Mouse (Mus musculus) myocyte (in vitro differentiated cells): ENCODE data around the gene Tdrd5. TPM values are rescaled to one million over a fixed set of nuclear protein-coding genes. Genes with fewer than 3 reads are reported as not detected.

ENCODE experiments used
- H3K27me3 ChIP-seq: one replicate; pipeline ENCODE4 v1.6.1; 2011; ENCODE audit not compliant: control insufficient read depth, insufficient read depth, insufficient read length
- H3K36me3 ChIP-seq: one replicate; pipeline ENCODE4 v1.6.1; 2011; ENCODE audit not compliant: control insufficient read depth, insufficient read depth
- H3K4me2 ChIP-seq: one replicate; pipeline ENCODE4 v1.6.1; 2011; ENCODE audit warnings: low read depth, control low read depth
- H3K4me3 ChIP-seq: one replicate; pipeline ENCODE4 v1.5.1; 2011; ENCODE audit warnings: mild to moderate bottlenecking, control low read depth, moderate library complexity
- H3K79me2 ChIP-seq: one replicate; pipeline ENCODE4 v1.6.1; 2011; ENCODE audit not compliant: control insufficient read depth, insufficient read depth
- H3ac ChIP-seq: one replicate; pipeline ENCODE4 v1.6.1; 2011; ENCODE audit not compliant: control insufficient read depth, insufficient read length
- CEBPB ChIP-seq: IDR thresholded peaks from 2 replicates; pipeline ENCODE4 v1.6.1; 2011; ENCODE audit warnings: mild to moderate bottlenecking, moderate library complexity; ENCODE audit not compliant: poor library complexity, insufficient read depth, severe bottlenecking
- E2F4 ChIP-seq: IDR thresholded peaks from one replicate; pipeline ENCODE4 v1.6.1; 2011; ENCODE audit warnings: mild to moderate bottlenecking, control low read depth, moderate library complexity; ENCODE audit not compliant: insufficient read depth
- MAX ChIP-seq: IDR thresholded peaks from one replicate; pipeline ENCODE4 v1.6.1; 2011; ENCODE audit warnings: low read depth, mild to moderate bottlenecking, control low read depth
- MYOD1 ChIP-seq, 3 experiments: IDR thresholded peaks; one replicate each; pipeline ENCODE4 v1.6.1; 2011; ENCODE audit warnings: control low read depth in 2 of 3, low read depth in 2 of 3, mild to moderate bottlenecking in 2 of 3, moderate library complexity in 1 of 3; ENCODE audit not compliant: insufficient read length in 2 of 3, control insufficient read depth in 1 of 3
- MYOG ChIP-seq, 3 experiments: IDR thresholded peaks; one replicate each; pipeline ENCODE4 v1.6.1; 2011; ENCODE audit warnings: control low read depth in 2 of 3, low read depth in 2 of 3, mild to moderate bottlenecking in 2 of 3; ENCODE audit not compliant: insufficient read length in 2 of 3, control insufficient read depth in 1 of 3, insufficient read depth in 1 of 3
- POLR2A ChIP-seq: IDR thresholded peaks from one replicate; pipeline ENCODE4 v1.6.1; 2011; ENCODE audit warnings: low read depth, mild to moderate bottlenecking, control low read depth, moderate library complexity; ENCODE audit not compliant: insufficient read length
- POLR2AphosphoS2 ChIP-seq: IDR thresholded peaks from one replicate; pipeline ENCODE4 v1.6.1; 2011; ENCODE audit warnings: low read depth, control low read depth; ENCODE audit not compliant: insufficient read length
- REST ChIP-seq: IDR thresholded peaks from one replicate; pipeline ENCODE4 v1.6.1; 2011; ENCODE audit warnings: mild to moderate bottlenecking, control low read depth, moderate library complexity; ENCODE audit not compliant: insufficient read depth, insufficient read length
- SRF ChIP-seq: IDR thresholded peaks from one replicate; pipeline ENCODE4 v1.6.1; 2011; ENCODE audit warnings: low read depth; ENCODE audit not compliant: control insufficient read depth, insufficient read length
- TCF12 ChIP-seq: IDR thresholded peaks from one replicate; pipeline ENCODE4 v1.6.1; 2011; ENCODE audit warnings: mild to moderate bottlenecking, control low read depth; ENCODE audit not compliant: poor library complexity, insufficient read depth, severe bottlenecking
- TCF3 ChIP-seq: IDR thresholded peaks from one replicate; pipeline ENCODE4 v1.6.1; 2011; ENCODE audit warnings: low read depth, control low read depth; ENCODE audit not compliant: insufficient read length
- USF1 ChIP-seq: IDR thresholded peaks from one replicate; pipeline ENCODE4 v1.6.1; 2011; ENCODE audit warnings: low read depth, mild to moderate bottlenecking, control low read depth, moderate library complexity
- polyA plus RNA-seq: library from polyadenylated mRNA; unstranded; fragments of >200 nt; fragmentation: generic; extraction: Trizol; gene quantifications from one replicate; pipeline ENCODE4 v1.2.1, GENCODE M21; 2012; ENCODE audit warnings: missing spikeins

Gene Tdrd5
- polyA plus RNA-seq, result 0.05 TPM

DNA sequence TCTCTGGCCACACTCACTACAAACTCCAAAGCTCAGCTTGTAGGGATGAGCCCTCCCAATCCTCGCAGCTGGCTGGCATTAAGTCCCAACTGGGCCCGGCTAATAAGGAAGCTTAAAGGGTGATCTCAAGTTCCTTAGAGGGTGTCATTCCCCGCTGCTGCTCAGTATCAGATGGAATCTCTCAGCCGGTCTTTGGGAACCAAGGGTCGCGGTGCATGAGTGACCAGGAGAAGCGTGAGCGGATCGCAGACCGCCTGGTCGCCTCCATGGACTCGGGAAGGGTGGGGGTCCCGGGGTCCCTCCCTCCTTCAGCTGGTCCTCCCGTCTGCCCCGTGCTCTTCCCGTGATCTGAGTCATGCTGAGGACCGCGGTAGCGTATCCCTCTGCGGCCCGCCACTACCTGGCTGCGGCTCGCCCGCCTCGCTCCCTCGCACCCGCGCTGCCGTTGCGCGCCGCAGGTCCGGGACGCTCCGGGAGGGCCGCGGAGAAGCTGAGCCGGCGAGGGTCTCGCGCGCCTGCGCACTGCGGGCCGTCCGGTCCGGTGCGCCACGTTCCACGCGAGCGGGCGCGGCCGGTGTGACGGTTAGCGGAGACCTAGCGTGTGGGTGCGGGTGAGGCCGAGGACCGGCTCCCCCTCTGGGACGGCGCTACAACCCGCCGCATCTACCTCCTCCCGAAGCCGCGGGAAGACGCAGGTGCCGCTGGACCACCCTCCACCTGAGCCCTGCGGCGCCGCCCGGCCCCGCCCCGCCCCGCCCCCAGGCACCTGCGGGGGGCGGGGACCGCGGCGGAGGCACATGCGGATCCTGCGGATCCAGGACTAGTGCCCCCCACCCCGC lies at the start of gene Tdrd5:
Tdrd5 (minus strand) TSS at position 754 of the 839 bp plus-strand sequence.
- H3ac ChIP-seq, result no peak within 1 kb of the TSS
- TF ChIP-seq SRF, result no peak
- no peaks in the 10 kb centered on the region for H3K79me2 ChIP-seq
- H3K27me3 ChIP-seq, result peaks cover 7% of the 10 kb centered on the region
- no peak within 1 kb of the TSS for H3K4me2 ChIP-seq
- no peak within 1 kb of the TSS for H3K4me3 ChIP-seq
- H3K36me3 ChIP-seq, result no peaks in the 10 kb centered on the region

DNA sequence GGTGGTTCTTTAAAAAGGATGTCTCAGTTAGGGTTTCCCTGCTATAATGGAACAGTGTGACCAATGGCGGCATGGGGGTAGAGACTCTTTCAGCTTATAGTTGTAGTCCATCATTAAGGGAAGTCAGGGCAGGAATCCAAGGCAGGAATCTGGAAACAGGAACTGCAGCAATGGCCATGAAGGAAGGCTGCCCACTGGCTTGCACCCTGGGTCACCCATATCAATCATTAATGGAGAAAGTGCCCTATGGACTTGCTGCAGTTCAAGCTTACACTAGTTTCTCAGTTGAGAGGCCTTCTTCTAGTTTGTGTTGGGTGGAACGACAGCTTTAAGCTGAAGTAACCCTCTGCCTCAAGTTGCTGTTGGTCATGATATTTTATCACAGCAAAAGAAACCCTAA lies 49.0 kb upstream of the Tdrd5 start:
- Histone ChIP-seq H3K27me3 (no peaks in the 10 kb centered on the region), H3K79me2 (no peaks in the 10 kb centered on the region), H3ac (no peak overlapping the region), H3K4me2 (no peak overlapping the region), H3K36me3 (no peaks in the 10 kb centered on the region), H3K4me3 (no peak overlapping the region)
- TF ChIP-seq USF1 (no peak), MYOG (IDR thresholded peaks at IDR 0.05; ENCODE audit: control insufficient read depth in 1 of 3, insufficient read depth in 1 of 3, insufficient read length in 2 of 3, low read depth in 2 of 3) (no peak), CEBPB (no peak), POLR2AphosphoS2 (no peak), E2F4 (no peak), POLR2A (no peak), MAX (no peak), REST (no peak), SRF (no peak), MYOD1 (IDR thresholded peaks at IDR 0.05; ENCODE audit: control insufficient read depth in 1 of 3, insufficient read length in 2 of 3, low read depth in 2 of 3) (no peak), TCF12 (no peak), TCF3 (no peak)

DNA sequence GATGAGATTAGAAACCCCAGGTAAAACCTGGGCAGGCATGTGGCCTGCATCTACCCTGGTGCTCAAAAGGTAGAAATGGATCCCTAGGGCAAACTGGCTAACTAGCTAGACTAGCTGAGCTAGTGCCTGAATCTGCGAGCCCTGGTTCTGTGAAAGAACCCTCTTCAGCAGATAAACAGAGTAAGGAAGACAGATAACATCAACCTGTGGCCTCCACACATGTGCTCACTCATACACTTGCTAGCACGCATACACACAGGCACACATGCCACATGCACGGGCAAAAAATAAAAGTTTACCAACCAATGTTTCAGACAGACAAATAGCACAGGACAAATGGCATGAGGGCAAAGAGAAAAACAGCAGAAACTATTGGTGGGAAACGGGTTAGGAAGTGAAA lies 47.0 kb upstream of the Tdrd5 start:
- TF ChIP-seq MAX (no peak), MYOD1 (IDR thresholded peaks at IDR 0.05; ENCODE audit: control insufficient read depth in 1 of 3, insufficient read length in 2 of 3, low read depth in 2 of 3) (no peak), MYOG (IDR thresholded peaks at IDR 0.05; ENCODE audit: control insufficient read depth in 1 of 3, insufficient read depth in 1 of 3, insufficient read length in 2 of 3, low read depth in 2 of 3) (no peak), REST (no peak), TCF12 (no peak), TCF3 (no peak), USF1 (no peak), POLR2AphosphoS2 (no peak), CEBPB (no peak), POLR2A (no peak), SRF (no peak), E2F4 (no peak)
- H3K36me3 ChIP-seq, result no peaks in the 10 kb centered on the region
- H3K4me3 ChIP-seq, result no peak overlapping the region
- H3K27me3 ChIP-seq, result no peaks in the 10 kb centered on the region
- H3K4me2 ChIP-seq, result no peak overlapping the region
- H3K79me2 ChIP-seq, result no peaks in the 10 kb centered on the region
- H3ac ChIP-seq, result no peak overlapping the region

DNA sequence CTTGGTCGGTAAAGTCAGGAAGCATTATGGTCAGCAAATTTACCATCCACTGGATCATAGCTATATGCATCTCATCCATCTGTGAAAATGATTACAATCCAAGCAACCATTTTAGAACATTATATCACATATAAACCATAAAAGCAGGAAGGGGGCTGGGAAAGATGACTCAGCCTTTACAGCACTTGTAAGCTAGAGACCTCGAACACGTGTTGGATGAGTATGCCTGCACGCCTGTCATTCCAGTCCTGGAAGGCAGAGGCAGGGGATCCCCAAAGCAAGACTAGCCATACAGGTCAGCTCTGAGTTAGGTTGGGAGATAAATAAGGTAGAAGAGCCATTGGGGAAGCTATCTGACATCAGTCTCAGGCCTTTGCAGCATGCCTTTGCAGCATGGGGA lies 45.6 kb upstream of the Tdrd5 start:
- no peaks in the 10 kb centered on the region for H3K79me2 ChIP-seq
- no peak for TF ChIP-seq MYOD1 (IDR thresholded peaks at IDR 0.05; ENCODE audit: control insufficient read depth in 1 of 3, insufficient read length in 2 of 3, low read depth in 2 of 3)
- no peak for TF ChIP-seq TCF3
- no peak for TF ChIP-seq TCF12
- TF ChIP-seq MAX, result no peak
- no peak for TF ChIP-seq POLR2AphosphoS2
- TF ChIP-seq USF1, result no peak
- no peak for TF ChIP-seq CEBPB
- TF ChIP-seq E2F4, result no peak
- H3ac ChIP-seq, result no peak overlapping the region
- no peak overlapping the region for H3K4me3 ChIP-seq
- no peak overlapping the region for H3K4me2 ChIP-seq
- H3K27me3 ChIP-seq, result no peaks in the 10 kb centered on the region
- H3K36me3 ChIP-seq, result no peaks in the 10 kb centered on the region

DNA sequence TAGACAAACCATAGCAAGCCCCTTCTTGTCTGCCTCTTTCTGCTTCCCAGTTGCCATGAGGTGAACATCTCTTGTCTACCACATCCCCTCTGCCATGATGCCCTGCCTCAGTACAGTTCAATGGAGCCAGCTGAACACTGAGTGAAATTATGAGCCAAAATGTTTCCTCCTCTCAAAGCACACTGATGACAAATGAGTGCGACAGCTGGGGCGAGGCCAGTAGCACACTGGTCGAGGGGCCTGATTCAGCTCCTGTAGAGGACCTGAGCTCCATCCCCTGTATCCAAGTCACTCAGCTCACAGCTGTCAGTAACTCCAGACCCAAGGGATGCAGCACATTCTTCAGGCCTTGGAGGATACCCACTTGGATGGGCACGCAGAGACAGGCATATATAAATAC lies 42.2 kb upstream of the Tdrd5 start:
- TF ChIP-seq MYOG (IDR thresholded peaks at IDR 0.05; ENCODE audit: control insufficient read depth in 1 of 3, insufficient read depth in 1 of 3, insufficient read length in 2 of 3, low read depth in 2 of 3), result peak in 1 of 3 experiments; percentile 45
- TF ChIP-seq MYOD1 (IDR thresholded peaks at IDR 0.05; ENCODE audit: control insufficient read depth in 1 of 3, insufficient read length in 2 of 3, low read depth in 2 of 3), result peak in 2 of 3 experiments; percentile 48 to 51
- no peak for TF ChIP-seq POLR2A
- no peak for TF ChIP-seq SRF
- H3K27me3 ChIP-seq, result no peaks in the 10 kb centered on the region
- no peak overlapping the region for H3K4me3 ChIP-seq
- H3K36me3 ChIP-seq, result no peaks in the 10 kb centered on the region
- H3K79me2 ChIP-seq, result no peaks in the 10 kb centered on the region
- no peak overlapping the region for H3ac ChIP-seq
- no peak overlapping the region for H3K4me2 ChIP-seq
